Mouse (Mus musculus): ENCODE results near the gene Ppp4r4. TPM values are rescaled to one million over a fixed set of nuclear protein-coding genes. Genes with fewer than 3 reads are reported as not detected.
"Not testable (repeated sequence)": the region's sequence is repeated elsewhere in the genome, so short reads cannot be mapped to it uniquely, and the experiment has no call there.

The Ppp4r4 gene
- polyA plus RNA-seq, 1 experiment from 2014 or later, result 2.5 TPM

DNA sequence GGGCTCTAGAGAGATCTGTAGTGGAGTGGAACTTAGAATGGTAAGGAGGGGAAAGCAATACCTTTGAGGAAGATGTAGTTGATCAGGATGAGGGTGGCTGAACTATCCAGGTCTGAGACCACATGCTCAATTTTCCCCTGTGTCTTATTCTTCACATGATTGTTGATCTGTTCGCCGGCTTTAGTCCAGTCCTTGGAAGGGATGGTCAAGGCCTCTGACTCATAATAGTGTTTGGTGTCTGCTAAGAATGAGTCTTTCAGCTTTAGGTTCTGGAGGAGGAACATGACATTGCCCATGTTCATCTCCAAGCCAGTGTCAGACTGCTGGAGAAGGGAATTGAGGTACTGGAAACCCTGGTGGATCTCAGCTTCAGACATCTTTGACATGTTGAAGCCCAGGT lies 121.8 kb downstream of the Ppp4r4 start:
- H3K27me3 ChIP-seq, result no peaks in the 10 kb centered on the region
- no peak overlapping the region for H3K4me3 ChIP-seq
- no peak overlapping the region for H3K27ac ChIP-seq
- no peaks in the 10 kb centered on the region for H3K9me3 ChIP-seq
- H3K36me3 ChIP-seq, result no peaks in the 10 kb centered on the region
- H3K4me1 ChIP-seq (replicated peaks), result no peaks in the 10 kb centered on the region
- ATAC-seq (ENCODE audit: low FRiP score), result no peak
- H3K4me2 ChIP-seq, result no peak overlapping the region
- 96% methylated on average over 2 of the region's 2 CpGs for WGBS
- H3K9ac ChIP-seq, result no peak overlapping the region

DNA sequence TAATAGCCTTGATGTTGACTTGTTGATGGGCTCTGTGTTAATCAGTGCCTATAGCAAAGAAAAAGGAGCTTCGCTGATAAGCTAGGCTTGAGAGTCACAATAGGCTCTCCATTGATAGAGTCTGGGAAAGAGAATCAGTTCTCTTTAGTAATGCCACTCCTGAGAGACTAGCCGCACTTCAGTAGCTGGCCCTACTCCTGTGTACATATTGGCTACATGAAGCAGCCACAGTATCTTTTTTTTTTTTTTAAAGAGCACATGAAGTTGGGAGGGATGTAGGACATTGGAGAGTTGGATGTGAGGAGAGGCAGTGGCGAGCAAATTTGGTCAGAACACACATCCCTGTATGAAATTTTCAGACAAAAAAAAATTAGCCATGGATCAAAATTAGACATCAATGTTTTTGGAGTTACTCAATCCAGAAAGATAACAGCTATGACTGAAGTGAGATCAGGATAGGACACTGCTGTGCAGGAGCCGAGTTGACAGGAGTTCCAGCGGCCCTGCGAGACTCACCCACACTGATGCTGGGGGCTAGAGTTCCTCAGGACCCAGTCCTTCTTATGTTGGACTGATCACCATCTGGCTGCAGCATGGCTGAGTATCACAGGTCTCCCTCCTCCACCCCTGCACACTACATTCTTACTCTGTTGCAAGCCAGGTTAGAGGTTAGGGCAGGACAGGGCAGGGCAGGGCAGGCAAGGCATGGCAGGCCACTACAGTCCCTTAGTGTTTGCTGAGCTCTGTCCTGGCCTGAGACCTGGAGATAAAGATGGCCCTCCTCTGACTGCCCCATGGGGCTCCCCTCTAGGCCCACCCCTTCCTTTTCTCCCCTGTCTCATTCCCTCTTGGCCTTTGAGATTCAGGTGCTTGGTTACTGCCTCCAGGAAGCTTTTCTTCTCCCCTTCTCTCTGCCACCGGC lies 123.3 kb downstream of the Ppp4r4 start:
- no peak overlapping the region for H3K27ac ChIP-seq
- ATAC-seq (ENCODE audit: low FRiP score), result no peak
- 89% methylated on average over 7 of the region's 7 CpGs for WGBS

DNA sequence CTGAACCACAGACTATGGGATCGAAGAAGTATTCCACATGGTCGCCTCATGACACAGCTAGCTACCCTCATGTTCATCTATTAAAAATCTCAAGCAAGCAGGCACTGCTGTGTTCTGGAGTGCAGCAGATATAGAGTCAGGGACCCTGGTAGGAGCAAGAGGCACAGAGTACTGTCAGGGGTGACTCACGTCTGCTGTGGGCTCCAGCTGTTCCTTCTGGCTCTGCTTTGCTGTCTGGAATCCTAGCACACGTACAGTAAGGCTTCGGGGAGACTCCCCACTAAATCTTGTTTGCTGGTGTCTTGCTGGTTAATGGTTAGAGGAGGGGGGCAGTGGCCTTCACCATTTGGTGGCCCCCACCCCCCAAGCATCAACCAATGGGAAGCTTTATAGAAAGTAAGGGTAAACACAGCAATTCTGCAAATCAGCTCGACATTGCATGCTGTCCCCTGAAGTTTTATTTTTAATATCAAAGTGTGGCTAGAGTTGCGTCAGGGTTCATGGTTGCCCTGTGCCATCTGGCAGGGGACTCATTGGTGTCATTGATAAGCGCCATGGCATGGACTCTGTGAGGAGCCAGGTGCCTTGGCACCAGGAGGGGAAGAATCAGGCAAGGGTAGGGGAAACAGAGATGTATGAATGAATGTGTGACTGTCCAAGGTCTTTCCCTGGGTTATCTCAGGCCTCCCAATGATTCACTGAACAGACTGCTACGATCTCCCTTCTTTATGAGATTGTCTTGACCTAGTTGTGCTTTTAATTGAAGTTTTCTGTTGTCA lies 125.0 kb downstream of the Ppp4r4 start, which contains the start of gene Serpina6:
Serpina6 (minus strand) TSS at position 365 of the 779 bp plus-strand sequence.
- H3K27me3 ChIP-seq, result no peaks in the 10 kb centered on the region
- no peaks in the 10 kb centered on the region for H3K9me3 ChIP-seq
- no peak within 1 kb of the TSS for H3K27ac ChIP-seq
- no peak within 1 kb of the TSS for H3K9ac ChIP-seq
- no peak for ATAC-seq (ENCODE audit: low FRiP score)
- H3K4me1 ChIP-seq (replicated peaks), result no peaks in the 10 kb centered on the region
- H3K4me3 ChIP-seq, result no peak within 1 kb of the TSS
- no peak within 1 kb of the TSS for H3K4me2 ChIP-seq
- H3K36me3 ChIP-seq, result no peaks in the 10 kb centered on the region
- WGBS, result 84% methylated on average over 9 of the region's 9 CpGs

More for the DNA sequence above, 123.3 kb downstream of the Ppp4r4 start:
- Histone ChIP-seq H3K4me3 (no peak overlapping the region), H3K36me3 (no peaks in the 10 kb centered on the region), H3K4me1 (replicated peaks) (no peaks in the 10 kb centered on the region), H3K9me3 (no peaks in the 10 kb centered on the region), H3K27me3 (no peaks in the 10 kb centered on the region), H3K9ac (no peak overlapping the region), H3K4me2 (no peak overlapping the region)

DNA sequence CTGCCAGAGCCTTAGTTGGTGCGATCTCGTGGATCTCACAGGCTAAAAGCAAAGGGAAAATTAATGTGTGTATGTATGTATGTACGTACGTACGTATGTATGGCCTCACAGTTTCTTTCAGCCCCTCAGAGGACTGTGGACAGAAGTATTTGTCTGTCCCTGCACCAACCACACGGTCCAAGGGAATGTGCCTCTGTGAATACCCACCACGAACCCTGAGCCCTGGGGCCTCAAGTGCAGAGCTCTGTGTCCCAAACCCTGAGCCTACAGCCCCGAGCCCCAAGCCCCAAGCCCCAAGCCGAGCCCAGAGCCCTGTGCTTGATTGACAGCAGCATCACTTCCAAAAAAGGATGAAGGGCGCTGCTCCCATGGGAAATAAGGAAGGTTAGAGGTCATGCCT lies 125.9 kb downstream of the Ppp4r4 start:
- Histone ChIP-seq H3K4me3 (no peak overlapping the region), H3K9ac (no peak overlapping the region), H3K9me3 (no peaks in the 10 kb centered on the region), H3K27ac (no peak overlapping the region), H3K4me2 (no peak overlapping the region), H3K4me1 (replicated peaks) (no peaks in the 10 kb centered on the region), H3K27me3 (no peaks in the 10 kb centered on the region), H3K36me3 (no peaks in the 10 kb centered on the region)
- WGBS, result 87% methylated on average over 10 of the region's 10 CpGs
- no peak for ATAC-seq (ENCODE audit: low FRiP score)

DNA sequence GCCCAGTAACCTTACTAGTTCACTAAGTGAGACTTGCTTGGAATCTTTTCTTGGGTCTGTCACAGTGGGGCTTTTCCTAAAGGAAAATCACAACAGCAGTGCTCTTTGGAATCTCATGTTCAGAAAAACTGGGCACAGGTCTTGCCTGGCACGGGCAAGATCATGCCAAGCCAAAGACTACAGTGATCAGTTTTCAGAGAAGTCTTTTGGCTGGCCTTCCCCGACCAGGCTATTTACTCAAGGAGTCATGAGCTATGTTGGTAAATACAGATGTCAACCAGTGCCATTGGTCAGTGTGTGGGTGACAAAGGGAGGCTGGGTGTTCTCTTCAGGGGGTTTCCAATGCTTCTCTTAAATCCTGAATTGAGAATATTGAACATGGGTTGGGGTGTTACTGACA lies 127.1 kb downstream of the Ppp4r4 start:
- Histone ChIP-seq H3K27ac (no peak overlapping the region), H3K4me1 (replicated peaks) (no peaks in the 10 kb centered on the region), H3K36me3 (no peaks in the 10 kb centered on the region), H3K4me3 (no peak overlapping the region), H3K4me2 (no peak overlapping the region), H3K9ac (no peak overlapping the region), H3K27me3 (no peaks in the 10 kb centered on the region), H3K9me3 (no peaks in the 10 kb centered on the region)
- no peak for ATAC-seq (ENCODE audit: low FRiP score)
- 90% methylated on average over 2 of the region's 2 CpGs for WGBS

DNA sequence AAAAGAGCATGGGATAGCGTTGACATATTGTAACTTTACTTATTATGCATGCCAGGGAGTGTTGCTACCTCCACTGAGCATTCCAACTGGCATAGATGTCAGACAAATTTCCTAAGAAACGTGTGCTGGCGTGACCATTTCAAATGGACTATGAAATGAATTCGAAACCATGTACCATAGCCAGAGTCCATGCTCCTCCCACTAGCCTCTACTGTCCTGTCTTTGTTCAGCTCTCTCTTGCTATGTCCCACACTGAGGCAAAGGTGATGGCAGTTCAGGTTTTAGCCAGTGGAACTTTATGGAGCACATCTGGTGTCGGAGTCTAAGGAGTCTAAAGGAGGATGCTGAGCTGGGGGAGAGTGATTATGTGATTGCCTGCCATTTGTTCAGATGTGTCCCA lies 128.0 kb downstream of the Ppp4r4 start:
- ATAC-seq (ENCODE audit: low FRiP score), result no peak
- H3K4me1 ChIP-seq (replicated peaks), result no peaks in the 10 kb centered on the region
- 86% methylated on average over 5 of the region's 5 CpGs for WGBS

DNA sequence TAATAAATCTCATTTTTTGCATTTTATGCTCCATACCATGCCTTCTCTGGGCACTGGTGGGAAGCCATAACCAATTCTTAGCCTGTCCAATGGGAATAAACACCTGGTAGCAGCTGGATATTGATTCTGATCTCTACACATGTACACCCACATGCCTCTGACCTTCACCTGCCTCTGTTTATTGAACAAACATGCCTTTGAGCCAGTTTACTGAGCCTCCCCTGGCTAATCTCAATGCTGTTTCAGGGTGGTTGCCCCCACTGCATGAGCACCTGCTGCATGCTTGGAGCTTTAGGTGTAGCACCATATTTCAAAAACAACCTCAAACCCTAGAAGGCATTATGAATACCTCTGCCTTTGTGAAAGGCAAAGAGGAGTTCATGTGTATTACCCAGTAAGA lies 130.0 kb downstream of the Ppp4r4 start:
- H3K27me3 ChIP-seq; H3K4me3 ChIP-seq; H3K4me1 ChIP-seq (replicated peaks); H3K4me2 ChIP-seq; H3K9ac ChIP-seq; H3K36me3 ChIP-seq; ATAC-seq (ENCODE audit: low FRiP score); H3K9me3 ChIP-seq; H3K27ac ChIP-seq: not testable (repeated sequence)

More for the DNA sequence above, 128.0 kb downstream of the Ppp4r4 start:
- Histone ChIP-seq H3K9me3 (no peaks in the 10 kb centered on the region), H3K4me2 (no peak overlapping the region), H3K36me3 (no peaks in the 10 kb centered on the region), H3K4me3 (no peak overlapping the region), H3K27ac (no peak overlapping the region), H3K27me3 (no peaks in the 10 kb centered on the region), H3K9ac (no peak overlapping the region)

Other genes starting within 250 kb of the Ppp4r4 start
- gene Fam181a, start 221.3 kb upstream of the Ppp4r4 start, polyA plus RNA-seq (2015; fragmentation: Nextera tagmentation; extraction: Ambion mirVana), result 9.0 and 10.4 TPM in 2 replicates
- 1.00 and 1.0 TPM in 2 replicates for gene Asb2, start 176.3 kb upstream of the Ppp4r4 start, polyA plus RNA-seq (2015; fragmentation: Nextera tagmentation; extraction: Ambion mirVana)
- 20.2 and 21.5 TPM in 2 replicates for gene Otub2, start 143.6 kb upstream of the Ppp4r4 start, polyA plus RNA-seq (2015; fragmentation: Nextera tagmentation; extraction: Ambion mirVana)
- 0.78 and 0.92 TPM in 2 replicates for gene 9330161L09Rik, start 124.5 kb upstream of the Ppp4r4 start, polyA plus RNA-seq (2015; fragmentation: Nextera tagmentation; extraction: Ambion mirVana)
- gene Ddx24, start 106.5 kb upstream of the Ppp4r4 start, polyA plus RNA-seq (2015; fragmentation: Nextera tagmentation; extraction: Ambion mirVana), result 173 and 174 TPM in 2 replicates
- 9.3 and 12.6 TPM in 2 replicates for gene Ifi27, start 98.1 kb upstream of the Ppp4r4 start, polyA plus RNA-seq (2015; fragmentation: Nextera tagmentation; extraction: Ambion mirVana)
- gene Ifi27l2a, start 88.6 kb upstream of the Ppp4r4 start, polyA plus RNA-seq (2015; fragmentation: Nextera tagmentation; extraction: Ambion mirVana), result 4.2 and 4.6 TPM in 2 replicates
- gene Ifi27l2b, start 75.1 kb upstream of the Ppp4r4 start, polyA plus RNA-seq (2015; fragmentation: Nextera tagmentation; extraction: Ambion mirVana), result not detected in 2 replicates
- not detected in 2 replicates for gene Serpina10, start 99.2 kb downstream of the Ppp4r4 start, polyA plus RNA-seq (2015; fragmentation: Nextera tagmentation; extraction: Ambion mirVana)
- 0.48 TPM in 1 of 2 replicates, not detected in the other for gene Serpina6, start 124.9 kb downstream of the Ppp4r4 start, polyA plus RNA-seq (2015; fragmentation: Nextera tagmentation; extraction: Ambion mirVana)
- not detected in 2 replicates for gene Serpina16, start 143.9 kb downstream of the Ppp4r4 start, polyA plus RNA-seq (2015; fragmentation: Nextera tagmentation; extraction: Ambion mirVana)
- not detected in 2 replicates for gene Serpina1f, start 163.2 kb downstream of the Ppp4r4 start, polyA plus RNA-seq (2015; fragmentation: Nextera tagmentation; extraction: Ambion mirVana)
- not detected in 2 replicates for gene Serpina1d, start 241.3 kb downstream of the Ppp4r4 start, polyA plus RNA-seq (2015; fragmentation: Nextera tagmentation; extraction: Ambion mirVana)